Mouse (Mus musculus): ENCODE measurements around the gene Esyt2.

GRCm38 (mm10) chr12:116317818-116318217 lies 36.8 kb downstream of the Esyt2 start:
- TF ChIP-seq CTCF (IDR thresholded peaks at IDR 0.05; ENCODE audit: extremely low read depth, insufficient read depth, low read length) (no peak), POLR2A (IDR thresholded peaks at IDR 0.05; ENCODE audit: extremely low read depth, insufficient read depth, low read length) (no peak)

Measured in cortical plate, adult 2 months (tissue).